Mouse (Mus musculus): ENCODE data around the gene Gm11563.
A peak's percentile ranks its signal among the peaks of the same experiment; 100 is the strongest.
"Not testable (repeated sequence)": the region's sequence is repeated elsewhere in the genome, so short reads cannot be mapped to it uniquely, and the experiment has no call there.

Gm11563 gene

GRCm38 (mm10) chr11:99658467-99659010 is at the start of gene Gm11563:
TSS of gene Gm11563 (minus strand) at chr11:99658960.
- not testable (repeated sequence) for DNase-seq (ENCODE audit: low spot score in 2 of 2)

GRCm38 (mm10) chr11:99690463-99690862 is 31.7 kb upstream of the Gm11563 start, which contains the start of gene Gm14190:
TSS of gene Gm14190 (minus strand) at chr11:99690740.
- DNase-seq (ENCODE audit: low spot score in 2 of 2) = no peak

- not testable (repeated sequence) for DNase-seq (ENCODE audit: low spot score in 2 of 2)
Measured at GRCm38 (mm10) chr11:99685235-99685634, 26.5 kb upstream of the Gm11563 start.

GRCm38 (mm10) chr11:99683481-99683880 is 24.7 kb upstream of the Gm11563 start:
- DNase-seq (ENCODE audit: low spot score in 2 of 2) = no peak

- DNase-seq (ENCODE audit: low spot score in 2 of 2) = no peak
Measured at GRCm38 (mm10) chr11:99665860-99666259, 7.1 kb upstream of the Gm11563 start, which contains the start of gene Krtap4-6. TSS of gene Krtap4-6 (minus strand) at chr11:99665960.

GRCm38 (mm10) chr11:99662802-99663201 is 4.0 kb upstream of the Gm11563 start:
- no peak for DNase-seq (ENCODE audit: low spot score in 2 of 2)

GRCm38 (mm10) chr11:99659256-99659655 is 496 bp upstream of the Gm11563 start:
- DNase-seq (ENCODE audit: low spot score in 2 of 2) = no peak

- no peak for DNase-seq (ENCODE audit: low spot score in 2 of 2)
Measured at GRCm38 (mm10) chr11:99657051-99657450, 1.7 kb downstream of the Gm11563 start.

- DNase-seq (ENCODE audit: low spot score in 2 of 2) = no peak
Measured at GRCm38 (mm10) chr11:99650136-99650535, 8.6 kb downstream of the Gm11563 start, which contains the start of gene Gm11555. TSS of gene Gm11555 (minus strand) at chr11:99650236.

GRCm38 (mm10) chr11:99646444-99646843 is 12.3 kb downstream of the Gm11563 start:
- no peak for DNase-seq (ENCODE audit: low spot score in 2 of 2)

- no peak for DNase-seq (ENCODE audit: low spot score in 2 of 2)
Measured at GRCm38 (mm10) chr11:99644351-99644750, 14.4 kb downstream of the Gm11563 start.

GRCm38 (mm10) chr11:99643635-99644139 is 15.1 kb downstream of the Gm11563 start, which contains the start of gene Krtap4-7:
TSS of gene Krtap4-7 (minus strand) at chr11:99644089.
- DNase-seq (ENCODE audit: low spot score in 2 of 2) = not testable (repeated sequence)

GRCm38 (mm10) chr11:99640926-99641325 is 17.8 kb downstream of the Gm11563 start:
- no peak for DNase-seq (ENCODE audit: low spot score in 2 of 2)

GRCm38 (mm10) chr11:99637086-99637485 is 21.7 kb downstream of the Gm11563 start:
- no peak for DNase-seq (ENCODE audit: low spot score in 2 of 2)

GRCm38 (mm10) chr11:99634653-99635134 is 24.1 kb downstream of the Gm11563 start, which contains the start of gene Krtap4-2:
TSS of gene Krtap4-2 (minus strand) at chr11:99635084.
- no peak for DNase-seq (ENCODE audit: low spot score in 2 of 2)

GRCm38 (mm10) chr11:99633293-99633692 is 25.5 kb downstream of the Gm11563 start:
- DNase-seq (ENCODE audit: low spot score in 2 of 2) = peak in 1 of 2 experiments; percentile 35

- DNase-seq (ENCODE audit: low spot score in 2 of 2) = no peak
Measured at GRCm38 (mm10) chr11:99630890-99631289, 27.9 kb downstream of the Gm11563 start.

- no peak for DNase-seq (ENCODE audit: low spot score in 2 of 2)
Measured at GRCm38 (mm10) chr11:99628138-99628537, 30.6 kb downstream of the Gm11563 start, which contains the start of gene Krtap4-1. TSS of gene Krtap4-1 (minus strand) at chr11:99628238.

- no peak for DNase-seq (ENCODE audit: low spot score in 2 of 2)
Measured at GRCm38 (mm10) chr11:99620335-99620734, 38.4 kb downstream of the Gm11563 start, which contains the start of gene Gm11562. TSS of gene Gm11562 (minus strand) at chr11:99620435.

GRCm38 (mm10) chr11:99614796-99615363 is 43.9 kb downstream of the Gm11563 start, which contains the start of gene Krtap2-4:
TSS of gene Krtap2-4 (minus strand) at chr11:99614846.
- no peak for DNase-seq (ENCODE audit: low spot score in 2 of 2)

- DNase-seq (ENCODE audit: low spot score in 2 of 2) = not testable (repeated sequence)
Measured at GRCm38 (mm10) chr11:99610089-99610488, 48.7 kb downstream of the Gm11563 start, which contains the start of gene Gm11937. TSS of gene Gm11937 (minus strand) at chr11:99610189.

- peak; percentile 50 to 58 for DNase-seq (ENCODE audit: low spot score in 2 of 2)
Measured at GRCm38 (mm10) chr11:99609126-99609525, 49.6 kb downstream of the Gm11563 start.

All from right cerebral cortex, postnatal 36 days (tissue).